Mouse (Mus musculus): Measurements from ENCODE around the gene Zdhhc9.

Gene Zdhhc9

GRCm38 (mm10) chrX:48124132-48125071 lies 84.3 kb downstream of the Zdhhc9 start:
- peak; percentile 73 for DNase-seq
